Mouse (Mus musculus): Measurements from ENCODE around the gene Nup93.

Nup93 gene

GRCm38 (mm10) chr8:94186542-94186941 is 27.8 kb upstream of the Nup93 start:
- DNase-seq (ENCODE audit: inconsistent ontology term) = peak; percentile 64

GRCm38 (mm10) chr8:94187290-94188002 is 26.9 kb upstream of the Nup93 start:
- no peak for DNase-seq (ENCODE audit: inconsistent ontology term)

- no peak for DNase-seq (ENCODE audit: inconsistent ontology term)
Observed at GRCm38 (mm10) chr8:94189275-94190031, 24.9 kb upstream of the Nup93 start.

GRCm38 (mm10) chr8:94191101-94191691 is 23.2 kb upstream of the Nup93 start:
- DNase-seq (ENCODE audit: inconsistent ontology term) = no peak

- DNase-seq (ENCODE audit: inconsistent ontology term) = no peak
Observed at GRCm38 (mm10) chr8:94192926-94193325, 21.4 kb upstream of the Nup93 start.

GRCm38 (mm10) chr8:94194591-94195223 is 19.7 kb upstream of the Nup93 start:
- DNase-seq (ENCODE audit: inconsistent ontology term) = no peak

GRCm38 (mm10) chr8:94199202-94199869 is 15.0 kb upstream of the Nup93 start:
- DNase-seq (ENCODE audit: inconsistent ontology term) = no peak

GRCm38 (mm10) chr8:94204043-94204442 is 10.3 kb upstream of the Nup93 start:
- no peak for DNase-seq (ENCODE audit: inconsistent ontology term)

GRCm38 (mm10) chr8:94205736-94206135 is 8.6 kb upstream of the Nup93 start:
- DNase-seq (ENCODE audit: inconsistent ontology term) = peak; percentile 66

- DNase-seq (ENCODE audit: inconsistent ontology term) = no peak
Observed at GRCm38 (mm10) chr8:94206256-94206655, 8.1 kb upstream of the Nup93 start.

GRCm38 (mm10) chr8:94207491-94207890 is 6.9 kb upstream of the Nup93 start:
- DNase-seq (ENCODE audit: inconsistent ontology term) = peak; percentile 53

GRCm38 (mm10) chr8:94209639-94210038 is 4.7 kb upstream of the Nup93 start:
- no peak for DNase-seq (ENCODE audit: inconsistent ontology term)

- DNase-seq (ENCODE audit: inconsistent ontology term) = no peak
Observed at GRCm38 (mm10) chr8:94210225-94210624, 4.1 kb upstream of the Nup93 start.

GRCm38 (mm10) chr8:94213819-94214218 is 545 bp upstream of the Nup93 start:
- DNase-seq (ENCODE audit: inconsistent ontology term) = no peak

- no peak for DNase-seq (ENCODE audit: inconsistent ontology term)
Observed at GRCm38 (mm10) chr8:94227381-94227939, 13.1 kb downstream of the Nup93 start.

GRCm38 (mm10) chr8:94240240-94240751 is 25.9 kb downstream of the Nup93 start:
- no peak for DNase-seq (ENCODE audit: inconsistent ontology term)

- no peak for DNase-seq (ENCODE audit: inconsistent ontology term)
Observed at GRCm38 (mm10) chr8:94249836-94250435, 35.6 kb downstream of the Nup93 start.

GRCm38 (mm10) chr8:94258881-94259280 is 44.5 kb downstream of the Nup93 start:
- no peak for DNase-seq (ENCODE audit: inconsistent ontology term)

GRCm38 (mm10) chr8:94262626-94263297 is 48.4 kb downstream of the Nup93 start:
- DNase-seq (ENCODE audit: inconsistent ontology term) = peak; percentile 86

Measured in Muller cell, postnatal 12 days (primary cell).